Mouse (Mus musculus) kidney, postnatal 14 days (tissue): ENCODE data around the gene Sprn.

Experiments
- DNase-seq: peaks from one replicate; pipeline ENCODE4 v3.0.0; 2022; ENCODE audit warnings: mixed read lengths

Sprn gene

DNA sequence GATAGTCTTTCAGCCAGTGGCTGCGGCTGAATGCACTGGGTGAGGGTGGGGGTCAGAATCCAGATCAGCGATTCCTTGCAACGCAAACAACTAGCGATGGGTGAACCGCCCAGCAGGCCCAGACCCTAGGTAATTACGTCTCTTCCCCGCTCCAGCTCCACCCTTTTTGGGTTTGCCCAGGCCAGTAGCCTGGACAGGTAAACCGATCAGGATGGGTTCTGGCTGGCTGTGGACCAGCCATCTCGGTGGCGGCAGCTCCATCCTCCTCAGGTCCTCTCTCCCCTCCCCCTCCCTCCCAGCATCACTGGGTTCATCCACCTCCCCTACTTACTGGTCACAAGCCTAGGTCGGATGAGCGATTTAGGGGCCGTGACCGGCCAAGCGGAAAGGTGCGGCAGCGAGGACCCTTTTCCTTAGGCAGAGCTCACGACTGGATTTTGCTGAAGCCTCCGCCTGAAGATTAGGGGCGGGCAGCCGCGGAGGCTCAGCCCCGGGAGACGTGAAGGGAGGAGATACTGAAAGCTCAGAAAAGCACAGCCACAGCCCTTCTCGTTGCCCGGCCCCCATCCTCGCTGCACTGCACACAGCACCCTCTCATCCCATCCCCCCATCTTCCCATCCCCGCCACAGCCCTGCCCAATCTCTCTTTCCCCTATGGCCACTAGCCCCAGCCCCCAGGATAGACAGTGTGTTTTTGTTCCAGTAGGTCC is at the start of gene Sprn:
Sprn (minus strand) TSS at position 660 of the 710 bp plus-strand sequence.
- no peak for DNase-seq

DNA sequence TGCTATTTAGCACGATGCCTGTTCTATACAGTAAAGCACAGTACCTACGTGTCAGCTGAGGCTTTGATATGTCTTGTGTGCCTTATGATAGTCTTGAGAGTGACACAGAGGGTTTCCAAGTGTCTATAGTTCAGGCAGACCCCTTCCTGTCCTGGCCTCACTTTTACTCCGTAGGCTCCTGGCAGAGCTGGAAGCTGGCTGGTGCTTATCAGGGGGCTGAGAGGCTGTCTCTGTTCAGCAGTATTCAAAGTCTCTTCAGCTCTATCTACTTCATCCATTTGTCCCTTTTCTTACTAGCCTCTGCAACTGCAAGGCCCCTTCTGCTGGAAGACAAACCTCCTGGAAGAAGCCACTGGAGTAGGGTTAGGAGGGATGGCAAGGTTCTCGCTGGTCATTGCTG is 46.4 kb upstream of the Sprn start:
- DNase-seq = no peak

DNA sequence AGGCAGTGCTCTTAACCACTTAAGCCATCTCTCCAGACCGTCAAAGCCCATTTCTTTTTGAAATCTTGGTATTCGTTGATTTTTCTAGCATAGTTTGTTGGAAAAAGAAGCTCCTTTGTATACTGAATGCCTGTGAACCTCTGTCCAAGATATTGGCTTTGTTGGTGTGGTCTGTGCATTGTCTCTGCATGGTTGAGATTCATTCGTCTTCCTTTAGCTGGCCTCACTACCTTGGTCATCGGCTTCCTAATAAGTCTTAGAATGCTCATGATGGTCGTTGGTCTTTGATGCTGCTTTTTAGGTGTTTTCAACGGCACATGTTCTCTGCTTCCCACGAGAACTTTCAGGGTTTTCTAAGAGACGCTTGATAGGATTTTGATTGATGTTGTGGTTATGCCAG is 41.3 kb upstream of the Sprn start:
- DNase-seq = no peak

DNA sequence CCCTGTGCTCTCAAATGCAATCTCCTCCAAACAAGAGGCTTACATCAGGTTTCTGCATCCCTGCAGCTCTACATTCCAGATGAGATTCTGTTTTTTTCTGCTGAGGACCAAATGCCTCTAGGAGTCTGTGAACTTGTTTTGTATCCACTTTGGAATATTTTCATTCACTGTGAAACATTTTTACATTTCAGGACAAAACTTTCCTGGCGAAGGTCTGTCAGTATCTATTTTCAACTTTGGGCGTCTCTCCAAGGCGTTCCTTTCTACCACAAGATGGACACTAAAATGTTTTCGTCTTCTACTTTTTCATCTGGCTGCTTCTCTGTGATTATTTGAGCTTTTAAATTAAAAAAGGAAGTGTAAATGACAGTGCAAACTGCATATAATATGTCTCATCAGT is 39.4 kb upstream of the Sprn start:
- DNase-seq = no peak

DNA sequence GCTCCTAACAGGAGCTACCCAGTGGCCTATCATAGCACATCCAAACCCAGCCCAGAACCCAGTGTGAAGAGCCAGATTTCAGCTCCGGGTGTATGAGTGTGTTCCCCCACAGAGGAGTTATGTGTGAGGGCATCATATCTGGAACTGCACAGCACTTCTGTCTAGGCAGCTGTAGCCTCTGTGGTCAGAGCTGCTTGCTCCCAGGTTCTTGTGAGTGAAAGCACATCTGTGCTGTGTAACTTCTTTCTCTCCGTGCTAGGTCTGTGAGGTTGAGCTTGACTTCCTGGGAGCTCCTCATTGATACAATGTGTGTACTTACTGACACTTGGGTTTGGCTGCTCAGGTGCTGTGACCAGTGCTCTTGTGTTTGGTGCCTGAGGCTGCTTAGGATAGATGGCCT is 38.2 kb upstream of the Sprn start:
- no peak for DNase-seq

DNA sequence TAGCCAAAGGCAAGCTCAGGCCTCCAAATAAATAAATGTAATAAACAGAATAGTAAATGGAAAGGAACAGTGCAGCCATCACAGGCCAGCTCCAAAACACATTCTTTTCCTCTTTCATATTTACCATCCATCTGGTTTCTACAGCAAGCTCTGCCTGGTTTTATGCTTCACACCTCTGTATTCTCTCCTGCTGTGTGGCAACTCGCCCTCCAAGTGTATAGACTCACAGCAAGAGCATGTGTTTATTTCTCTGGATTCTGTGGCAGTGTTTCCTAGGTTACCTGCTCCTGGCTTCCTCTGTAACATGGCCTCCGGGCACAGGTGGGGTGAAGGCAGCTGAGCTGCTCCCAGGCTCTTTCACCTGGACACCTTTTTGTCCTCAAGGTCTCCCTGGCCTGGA is 37.8 kb upstream of the Sprn start:
- no peak for DNase-seq

DNA sequence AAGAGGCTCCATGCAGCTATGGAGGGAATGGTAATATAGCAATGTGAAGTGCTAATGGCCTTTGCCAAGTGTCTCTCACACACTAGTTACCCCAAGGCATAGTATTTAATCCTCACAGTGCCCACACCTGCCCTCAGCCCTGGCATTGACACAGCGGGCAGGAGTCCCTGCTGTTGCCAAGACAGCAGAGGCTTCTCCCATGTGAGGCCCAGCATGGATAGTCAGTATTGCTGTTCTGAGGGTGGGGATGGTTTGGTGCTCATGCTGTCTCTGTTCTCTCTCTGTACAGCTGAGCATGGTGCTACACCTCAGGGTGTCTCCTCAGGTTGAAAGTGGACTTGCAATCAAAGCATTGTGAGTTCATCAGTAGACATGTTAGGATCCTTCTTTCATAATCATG is 35.8 kb upstream of the Sprn start:
- no peak for DNase-seq

DNA sequence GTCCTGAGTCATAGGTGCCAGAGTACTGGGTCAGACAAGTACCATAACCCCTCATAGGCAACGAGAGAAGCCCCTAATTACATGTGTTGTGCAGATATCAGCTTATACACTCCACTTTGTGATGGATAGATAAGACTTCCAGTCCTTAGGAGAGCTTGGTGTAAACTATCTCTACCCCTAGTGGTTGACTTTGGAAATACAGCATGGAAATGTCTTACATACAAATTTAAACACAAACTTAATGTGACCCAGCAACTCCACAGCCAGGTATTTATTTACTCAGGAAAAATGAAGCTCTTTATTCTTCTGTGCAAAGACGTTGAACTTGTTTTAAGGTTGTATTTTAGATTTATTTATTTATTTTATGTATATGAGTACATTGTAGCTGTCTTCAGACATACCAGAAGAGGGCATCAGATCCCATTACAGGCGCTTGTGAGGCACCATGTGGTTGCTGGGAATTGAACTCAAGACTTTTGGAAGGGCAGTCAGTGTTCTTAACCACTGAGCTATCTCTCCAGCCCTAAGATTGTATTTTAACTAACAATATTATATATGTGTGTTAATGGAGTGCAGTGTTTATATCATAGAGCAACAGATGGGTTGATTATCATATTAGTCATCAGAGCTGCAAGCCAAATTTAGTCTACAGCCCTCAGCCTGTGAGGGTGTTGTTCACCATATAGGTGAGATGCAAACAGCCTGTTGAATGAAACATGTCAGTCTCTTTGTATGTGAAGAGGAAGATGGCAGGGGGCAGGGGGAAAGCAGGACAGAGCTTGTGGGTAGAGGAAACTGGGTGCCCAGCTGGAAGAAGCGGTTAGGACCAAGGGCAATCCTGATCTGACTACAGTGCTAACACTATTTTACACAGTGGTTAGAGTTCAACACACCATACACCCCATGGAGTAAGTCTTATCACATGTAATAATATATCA is 34.0 kb upstream of the Sprn start:
- no peak for DNase-seq

DNA sequence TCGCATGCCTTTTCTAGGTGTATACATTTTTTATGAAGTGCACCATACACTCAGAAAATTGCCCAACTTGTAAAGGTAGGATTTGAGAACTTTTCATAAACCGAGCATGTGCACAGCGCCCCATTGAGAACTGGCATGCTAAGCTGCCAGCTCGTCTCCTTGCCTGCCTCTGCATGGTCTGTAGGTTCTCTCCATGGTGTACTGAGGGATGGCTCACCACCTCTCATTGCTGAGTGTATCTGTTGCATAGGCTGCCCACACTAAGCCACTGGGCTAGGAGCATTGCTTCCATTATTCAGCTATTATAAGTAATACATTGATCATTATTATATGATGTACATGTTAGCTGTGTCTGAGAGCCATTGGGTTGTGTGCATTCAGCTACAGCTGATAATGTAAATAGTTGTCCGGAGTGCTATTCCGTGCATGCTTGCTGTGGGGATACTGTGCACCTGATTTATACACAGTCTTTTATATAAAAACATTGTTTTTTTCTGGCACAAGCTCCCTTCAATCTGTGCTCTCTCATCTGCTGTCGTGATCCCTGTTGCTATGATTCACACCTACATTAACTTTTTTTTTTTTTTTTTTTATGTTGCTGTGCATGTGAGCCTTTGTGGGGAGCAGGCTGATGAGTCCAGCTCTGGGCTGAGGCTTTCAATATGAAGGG is 33.2 kb upstream of the Sprn start:
- DNase-seq = no peak

DNA sequence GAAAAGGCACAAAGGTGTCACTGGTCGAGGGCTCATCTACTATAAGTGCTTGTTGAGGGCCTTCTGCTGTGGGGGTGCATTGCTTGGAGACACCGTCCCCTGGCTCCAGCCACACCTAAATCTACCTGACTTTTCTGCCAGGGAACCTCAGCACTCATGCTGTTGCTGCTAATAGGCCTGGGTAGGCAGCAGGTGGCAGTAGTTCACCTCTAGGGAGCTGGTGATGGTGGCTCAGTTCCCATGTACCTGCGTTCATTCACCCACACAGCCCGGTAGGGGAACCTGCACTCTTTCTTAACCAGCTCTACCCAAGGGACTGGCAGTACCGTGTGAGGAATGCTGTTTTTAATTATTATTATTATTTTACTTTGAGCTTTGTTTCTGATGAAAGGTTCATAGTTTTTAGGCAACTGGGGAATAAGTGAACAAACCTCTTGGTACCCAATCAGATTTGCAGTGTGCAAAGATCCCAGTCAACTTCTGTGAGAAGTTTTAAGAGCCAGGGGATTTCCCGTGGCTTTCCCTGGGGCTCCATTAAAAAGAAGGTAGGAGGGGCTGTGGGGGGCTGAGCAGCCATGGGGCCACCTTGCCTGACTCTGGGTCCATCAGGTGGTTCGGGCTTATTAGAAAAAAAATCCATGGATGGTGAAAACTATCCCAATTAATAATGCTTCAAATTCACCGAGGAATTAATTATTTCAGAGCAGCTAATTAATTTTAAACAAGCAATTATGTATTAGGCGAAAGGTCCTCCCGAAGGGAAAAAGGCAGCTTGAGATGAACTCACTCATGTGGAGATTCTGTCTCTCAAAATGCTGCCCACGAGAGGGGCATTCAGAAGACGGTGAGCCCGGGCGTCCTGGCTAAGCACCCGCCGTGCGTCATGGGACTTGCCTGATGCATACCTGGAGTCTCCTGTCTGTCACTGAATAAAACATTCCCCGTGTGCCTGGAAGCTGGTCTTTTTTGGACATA is 32.3 kb upstream of the Sprn start:
- peak; percentile 62 for DNase-seq

DNA sequence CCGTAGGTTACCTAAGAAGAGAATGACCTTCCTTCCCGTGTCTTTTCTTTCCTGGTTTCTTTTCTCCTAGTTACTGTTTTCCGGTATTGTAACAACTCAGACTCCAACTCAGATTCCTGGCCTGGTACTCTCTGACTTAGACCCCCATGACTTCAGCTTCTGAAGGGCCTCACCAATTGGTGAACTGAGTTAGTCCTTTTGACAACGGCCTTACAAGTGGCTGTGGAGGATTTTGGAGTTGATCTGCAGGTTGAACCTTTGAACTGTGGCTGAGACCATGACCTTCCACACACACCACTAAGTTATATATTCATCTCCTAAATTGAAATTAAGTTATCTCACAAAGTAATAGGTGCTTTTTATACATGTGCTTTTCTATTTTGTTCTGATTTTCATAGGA is 29.5 kb upstream of the Sprn start:
- DNase-seq = no peak

DNA sequence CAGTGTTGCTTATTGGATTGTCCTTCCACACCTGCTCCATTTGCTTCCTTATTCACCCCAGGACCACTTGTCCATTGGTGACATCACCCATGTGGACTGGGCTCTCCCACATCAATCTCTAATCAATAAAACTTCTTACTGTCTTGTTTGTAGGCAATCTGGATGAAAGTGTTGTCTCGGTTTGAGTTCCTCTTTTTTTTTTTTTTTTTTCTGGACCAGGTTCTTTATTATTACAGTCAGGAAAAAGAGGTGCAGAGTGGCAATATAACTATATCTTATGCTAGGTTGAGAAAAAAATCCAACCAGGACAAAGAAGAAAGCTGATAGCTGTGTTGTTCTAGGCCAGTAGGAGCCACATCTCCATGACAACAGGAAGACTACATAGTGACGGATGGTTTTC is 26.0 kb upstream of the Sprn start:
- no peak for DNase-seq

DNA sequence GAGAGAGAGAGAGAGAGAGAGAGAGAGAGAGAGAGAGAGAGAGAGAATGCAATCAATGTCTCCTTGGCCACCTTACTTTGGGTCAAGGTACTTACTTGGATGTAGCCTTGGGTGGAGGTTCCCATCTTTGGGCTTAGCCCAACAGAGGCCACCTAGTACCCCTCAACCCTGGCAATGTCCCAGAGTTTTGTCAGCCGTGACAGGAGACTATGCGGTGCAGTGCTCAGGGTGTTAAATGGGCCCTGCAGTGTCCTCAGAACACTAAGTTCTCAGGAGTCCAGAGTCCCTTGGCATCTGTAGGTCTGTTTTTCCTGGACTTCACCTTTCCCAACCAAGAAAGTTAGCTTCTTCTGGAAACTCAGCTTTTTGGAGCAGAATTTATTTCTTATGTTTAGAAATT is 24.5 kb upstream of the Sprn start:
- peak; percentile 65 for DNase-seq

DNA sequence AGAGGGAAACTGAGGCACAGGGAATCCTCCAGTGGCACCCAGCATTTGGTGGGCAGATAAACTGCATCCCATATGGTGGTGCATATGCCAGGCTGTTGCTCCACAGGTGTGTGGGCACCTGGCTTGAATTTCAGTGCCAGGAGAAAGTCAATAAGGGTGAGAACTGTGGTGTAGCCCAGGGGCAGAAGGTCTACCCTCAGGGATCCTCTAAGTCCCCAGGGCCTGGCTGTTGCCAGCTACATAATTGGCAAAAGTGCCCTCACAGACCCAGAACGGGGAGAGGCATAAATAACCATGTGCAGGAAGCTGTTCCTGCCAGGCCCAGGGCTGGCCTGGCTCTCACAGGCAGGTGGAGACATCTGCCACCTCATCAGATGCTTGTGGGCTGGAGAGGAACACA is 18.3 kb upstream of the Sprn start, which contains the start of gene Olfr523:
Olfr523 (plus strand) TSS at position 282 of the 400 bp plus-strand sequence.
- no peak for DNase-seq

DNA sequence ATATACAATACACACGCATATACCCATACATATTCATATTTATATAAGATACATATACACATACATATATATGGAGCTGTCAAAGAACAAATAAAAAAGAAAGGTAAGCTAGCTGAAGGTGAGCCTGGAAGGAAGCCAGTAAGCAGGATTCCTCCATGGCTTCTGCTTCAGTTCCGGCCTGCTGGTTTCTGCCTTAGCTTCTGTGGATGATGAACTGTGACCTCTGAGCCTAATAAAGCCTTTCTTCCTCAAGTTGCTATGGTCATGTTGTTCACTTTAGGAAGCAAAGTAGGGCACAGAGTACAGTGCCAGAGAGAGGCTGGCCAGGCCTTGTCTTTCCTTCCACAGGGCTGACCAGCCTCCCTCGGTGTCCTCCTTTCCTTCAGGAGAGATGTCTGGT is 16.2 kb upstream of the Sprn start:
- DNase-seq = peak; percentile 10

DNA sequence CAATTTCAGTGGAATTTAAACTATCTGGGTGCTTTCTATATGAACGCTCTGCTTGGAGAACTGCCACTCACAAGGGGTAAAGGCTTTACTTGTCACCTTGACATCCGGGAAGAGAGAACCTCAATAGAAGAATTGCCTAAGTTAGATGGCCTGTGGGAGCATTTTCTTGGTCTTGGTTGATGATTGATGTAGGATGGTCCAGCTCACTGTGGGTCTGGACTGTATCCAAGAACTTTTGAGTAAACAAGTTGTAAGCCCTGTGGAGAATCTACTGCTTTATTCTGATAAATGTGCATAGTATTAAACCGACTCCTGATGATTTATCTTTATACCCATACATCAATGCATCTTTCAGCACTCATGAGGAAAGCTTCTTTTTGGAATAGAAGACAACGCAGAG is 14.7 kb upstream of the Sprn start:
- peak; percentile 15 for DNase-seq

DNA sequence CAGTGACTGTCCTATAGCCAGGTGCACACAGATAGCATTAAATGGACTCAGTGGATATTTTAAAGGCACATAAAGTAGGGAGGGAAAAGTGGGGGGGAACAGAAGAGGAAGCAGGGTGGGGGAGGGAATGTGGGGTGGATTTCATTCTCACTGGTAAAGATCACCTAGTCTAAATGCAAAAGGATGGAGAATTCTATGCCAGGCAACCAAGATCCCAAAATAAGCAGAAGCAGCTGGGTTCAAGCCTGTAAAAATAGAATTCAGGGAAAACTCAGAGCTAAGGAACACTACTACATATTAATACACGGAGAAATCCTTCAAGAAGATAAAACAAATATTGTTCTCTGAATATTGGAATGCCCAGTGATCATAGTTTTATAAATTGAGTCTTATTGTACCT is 13.3 kb upstream of the Sprn start:
- DNase-seq = no peak

DNA sequence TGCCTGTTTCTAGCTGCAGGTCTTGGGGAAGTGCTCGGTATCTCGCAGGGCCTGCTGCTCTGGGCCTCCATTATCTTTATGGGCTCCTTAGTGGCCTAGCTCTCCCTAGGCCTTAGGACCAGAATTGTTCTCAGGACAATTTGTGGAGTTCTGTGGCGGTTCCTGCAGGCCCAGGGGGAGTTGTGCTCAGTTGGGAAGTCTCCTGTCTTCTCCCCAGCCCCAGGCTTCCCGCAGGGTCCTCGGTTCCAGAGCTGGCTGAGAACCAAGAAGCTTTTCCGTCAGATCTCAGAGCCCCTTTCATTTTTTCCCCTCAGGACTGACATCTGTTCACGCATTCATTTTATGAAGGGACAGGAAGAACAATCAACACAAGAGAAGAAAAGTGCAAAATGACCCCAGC is 10.0 kb upstream of the Sprn start, which contains the start of gene Olfr522:
Olfr522 (minus strand) TSS at position 101 of the 400 bp plus-strand sequence.
- DNase-seq = no peak

DNA sequence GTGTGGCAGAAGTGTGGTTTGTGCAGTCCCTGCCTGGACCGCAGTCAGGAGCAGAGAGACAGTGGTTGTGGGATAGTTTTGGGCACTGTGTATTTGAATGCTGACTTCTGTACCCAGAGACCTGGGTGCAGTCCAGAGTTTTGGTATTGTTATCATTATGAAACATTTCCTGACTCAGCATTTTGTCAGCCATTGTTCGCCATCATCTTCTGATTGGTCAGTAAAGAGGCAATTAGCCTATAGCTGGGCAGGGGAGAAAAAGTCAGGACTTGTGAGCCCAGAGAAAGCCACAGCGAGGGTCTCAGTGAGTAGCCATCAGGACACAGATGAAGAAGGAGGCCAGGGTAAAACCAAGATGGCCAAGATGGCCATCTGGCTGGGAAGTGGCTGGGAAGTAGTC is 5.7 kb upstream of the Sprn start:
- DNase-seq = no peak

DNA sequence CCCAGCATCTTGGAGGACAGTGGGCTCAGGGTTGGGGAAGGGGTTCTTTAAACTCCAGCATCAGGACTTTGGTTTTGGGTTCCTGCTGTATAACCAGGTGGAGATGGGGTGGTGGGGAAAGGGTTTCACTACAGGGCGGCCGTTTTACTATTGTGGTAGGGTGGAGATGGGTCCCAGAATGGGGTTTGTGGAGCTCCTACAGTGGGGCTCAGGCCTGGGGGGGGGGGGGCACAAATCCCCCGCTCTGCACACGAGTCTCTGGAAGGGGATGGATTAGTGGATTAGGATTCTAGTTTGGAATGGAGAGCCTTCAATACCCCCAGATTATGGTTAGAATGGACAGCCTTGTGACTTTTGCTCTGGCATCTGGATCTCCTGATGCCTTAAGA is 854 bp downstream of the Sprn start:
- DNase-seq = no peak

DNA sequence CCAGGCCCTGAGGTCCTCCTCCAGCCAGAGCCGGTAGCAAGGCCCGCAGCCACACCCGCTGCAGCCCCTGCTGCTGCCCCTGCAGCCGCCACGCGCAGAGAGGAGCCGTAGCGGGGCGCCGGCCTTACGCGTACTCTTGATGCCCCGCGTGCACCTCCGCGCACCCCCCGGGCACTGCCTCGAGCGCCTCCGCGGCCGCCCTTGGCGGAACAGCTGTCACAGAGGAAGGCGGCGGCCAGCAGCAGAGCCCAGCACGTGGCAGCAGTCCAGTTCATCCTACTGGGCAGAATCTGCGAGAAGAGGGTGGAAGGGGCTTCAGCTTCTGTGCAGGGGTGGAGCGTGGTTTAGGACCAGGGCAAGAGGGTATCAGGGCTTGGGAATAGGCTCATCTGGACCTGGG is 1.3 kb downstream of the Sprn start:
- DNase-seq = no peak

DNA sequence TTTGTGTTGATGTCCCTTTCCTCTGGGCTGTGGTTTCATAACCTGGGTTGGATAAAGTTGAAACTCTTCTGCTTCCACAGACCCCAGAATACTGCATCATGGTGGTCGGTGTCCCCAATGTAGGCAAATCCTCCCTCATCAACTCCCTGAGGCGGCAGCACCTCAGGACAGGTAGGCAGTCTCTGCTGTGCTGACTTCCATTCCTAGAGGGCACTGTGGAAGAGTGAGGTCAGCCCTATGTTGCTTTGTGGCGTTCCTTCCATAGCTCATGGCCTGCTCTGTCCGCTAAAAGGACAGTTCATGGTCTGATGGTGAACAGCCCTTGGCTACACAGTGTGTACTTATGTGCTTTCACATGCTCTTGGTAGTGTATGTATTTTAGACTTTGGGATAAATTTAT is 10.1 kb downstream of the Sprn start:
- no peak for DNase-seq
